Mouse (Mus musculus) forebrain, embryonic 11.5 days (tissue): ENCODE measurements at regions not wholly inside any gene's neighbourhood (a gene's known extent, or its start where the extent isn't known, plus 50 kb on each side); places are given as distances from the start of the nearest gene placed in this dataset.
"Not testable (repeated sequence)": the region's sequence is repeated elsewhere in the genome, so short reads cannot be mapped to it uniquely, and the experiment has no call there.

Source experiments
- ATAC-seq: fragments of 200-750 bp; cut with Nextera tagmentation; replicated peaks from 2 replicates; pipeline ENCODE4 v1.8.0; 2017; ENCODE audit warnings: moderate TSS enrichment; ENCODE audit not compliant: low FRiP score
- DNase-seq: peaks from one replicate; pipeline ENCODE4 v3.0.0-alpha.2; 2017; ENCODE audit warnings: low spot score
- H3K27ac ChIP-seq: fragments of 300-500 bp; sonication (generic); 2 replicates; pipeline ENCODE4 v1.5.1; 2014; ENCODE audit warnings: low read depth, low read length
- H3K27me3 ChIP-seq: fragments of 300-500 bp; sonication (generic); 2 replicates; pipeline ENCODE4 v1.6.1; 2014; ENCODE audit warnings: mild to moderate bottlenecking, low read length, mixed read lengths; ENCODE audit not compliant: control insufficient read depth, insufficient read depth
- H3K36me3 ChIP-seq: fragments of 300-500 bp; sonication (generic); 2 replicates; pipeline ENCODE4 v1.6.1; 2014; ENCODE audit warnings: mild to moderate bottlenecking, low read length, moderate library complexity, mixed read lengths; ENCODE audit not compliant: control insufficient read depth, insufficient read depth
- H3K4me1 ChIP-seq: fragments of 300-500 bp; sonication (generic); replicated peaks from 2 replicates; pipeline ENCODE4 v1.6.1; 2014; ENCODE audit warnings: low read length, mixed read lengths; ENCODE audit not compliant: control insufficient read depth, insufficient read depth
- H3K4me2 ChIP-seq: fragments of 300-500 bp; sonication (generic); 2 replicates; pipeline ENCODE4 v1.6.1; 2014; ENCODE audit warnings: low read depth, mild to moderate bottlenecking, low read length, moderate library complexity, mixed read lengths; ENCODE audit not compliant: severe bottlenecking
- H3K4me3 ChIP-seq: fragments of 300-500 bp; sonication (generic); 2 replicates; pipeline ENCODE4 v1.5.1; 2014; ENCODE audit warnings: low read depth, low read length
- H3K9ac ChIP-seq: fragments of 300-500 bp; sonication (generic); 2 replicates; pipeline ENCODE4 v1.6.1; 2014; ENCODE audit warnings: low read length
- H3K9me3 ChIP-seq: fragments of 300-500 bp; sonication (generic); 2 replicates; pipeline ENCODE4 v1.6.1; 2016; ENCODE audit warnings: low read length, mixed read lengths; ENCODE audit not compliant: control insufficient read depth
- WGBS: fragments of 180-500 bp; shearing (Covaris S2); extraction: QIAGEN DNeasy Blood & Tissue Kit; methylation state at CpG from one replicate; pipeline ENCODE4 v1.1.7; 2014; 5-methylcytosine and 5-hydroxymethylcytosine counted together

GRCm38 (mm10) chr2:128288138-128288551 is 162.3 kb downstream of the Bcl2l11 start:
- WGBS, result 21% methylated on average over 12 of the region's 12 CpGs
- Histone ChIP-seq H3K4me2 (peak overlapping the region; percentile 24; the same call in 1 of the 2 replicates), H3K9ac (no peak overlapping the region), H3K27me3 (no peaks in the 10 kb centered on the region), H3K27ac (peak overlapping the region; percentile 54; the same call in 1 of the 2 replicates), H3K4me1 (peaks cover 16% of the 10 kb centered on the region), H3K9me3 (no peaks in the 10 kb centered on the region; the same call in 1 of the 2 replicates), H3K4me3 (no peak overlapping the region), H3K36me3 (no peaks in the 10 kb centered on the region)
- ATAC-seq, result peak; percentile 80
- peak; percentile 69 for DNase-seq

GRCm38 (mm10) chr2:128290609-128291008 is 164.8 kb downstream of the Bcl2l11 start:
- no peak overlapping the region for H3K27ac ChIP-seq
- DNase-seq, result no peak
- no peaks in the 10 kb centered on the region; the same call in 1 of the 2 replicates for H3K9me3 ChIP-seq
- no peak overlapping the region for H3K4me3 ChIP-seq
- no peaks in the 10 kb centered on the region for H3K36me3 ChIP-seq
- H3K4me1 ChIP-seq, result peaks cover 16% of the 10 kb centered on the region
- WGBS, result 95% methylated on average over 3 of the region's 3 CpGs
- H3K4me2 ChIP-seq, result no peak overlapping the region
- H3K9ac ChIP-seq, result no peak overlapping the region
- no peak for ATAC-seq
- no peaks in the 10 kb centered on the region for H3K27me3 ChIP-seq

GRCm38 (mm10) chr2:128294610-128295009 is 168.8 kb downstream of the Bcl2l11 start:
- Histone ChIP-seq H3K27me3 (no peaks in the 10 kb centered on the region), H3K4me1 (no peaks in the 10 kb centered on the region), H3K36me3 (no peaks in the 10 kb centered on the region), H3K4me2 (no peak overlapping the region), H3K9ac (no peak overlapping the region), H3K27ac (no peak overlapping the region), H3K4me3 (no peak overlapping the region), H3K9me3 (no peaks in the 10 kb centered on the region; the same call in 1 of the 2 replicates)
- no peak for ATAC-seq
- DNase-seq, result no peak
- 71% methylated on average over 3 of the region's 3 CpGs for WGBS

GRCm38 (mm10) chr2:128295018-128295424 is 169.2 kb downstream of the Bcl2l11 start:
- H3K4me1 ChIP-seq, result no peaks in the 10 kb centered on the region
- ATAC-seq (no peak), DNase-seq (no peak)
- no peak overlapping the region for H3K4me2 ChIP-seq
- no peaks in the 10 kb centered on the region for H3K27me3 ChIP-seq
- H3K4me3 ChIP-seq, result no peak overlapping the region
- 82% methylated on average over 11 of the region's 11 CpGs for WGBS
- H3K36me3 ChIP-seq, result no peaks in the 10 kb centered on the region
- no peaks in the 10 kb centered on the region; the same call in 1 of the 2 replicates for H3K9me3 ChIP-seq
- no peak overlapping the region for H3K27ac ChIP-seq
- H3K9ac ChIP-seq, result no peak overlapping the region

GRCm38 (mm10) chr2:128295726-128296234 is 169.9 kb downstream of the Bcl2l11 start:
- H3K36me3 ChIP-seq, result no peaks in the 10 kb centered on the region
- H3K27me3 ChIP-seq, result no peaks in the 10 kb centered on the region
- ATAC-seq (no peak), DNase-seq (no peak)
- H3K4me3 ChIP-seq, result no peak overlapping the region
- H3K27ac ChIP-seq, result no peak overlapping the region
- 79% methylated on average over 3 of the region's 3 CpGs for WGBS
- no peak overlapping the region for H3K4me2 ChIP-seq
- no peaks in the 10 kb centered on the region; the same call in 1 of the 2 replicates for H3K9me3 ChIP-seq
- no peak overlapping the region for H3K9ac ChIP-seq
- no peaks in the 10 kb centered on the region for H3K4me1 ChIP-seq

- not testable (repeated sequence) for H3K36me3 ChIP-seq, H3K27ac ChIP-seq, DNase-seq, ATAC-seq, H3K9ac ChIP-seq, H3K4me1 ChIP-seq, H3K9me3 ChIP-seq, H3K27me3 ChIP-seq, H3K4me3 ChIP-seq, H3K4me2 ChIP-seq
- 79% methylated on average over 5 of the region's 5 CpGs for WGBS
Measured at GRCm38 (mm10) chr2:128296423-128296822, 170.6 kb downstream of the Bcl2l11 start.

GRCm38 (mm10) chr2:128296897-128297296 is 171.1 kb downstream of the Bcl2l11 start:
- no peak for ATAC-seq
- Histone ChIP-seq H3K4me3 (no peak overlapping the region), H3K4me1 (no peaks in the 10 kb centered on the region), H3K36me3 (no peaks in the 10 kb centered on the region), H3K27me3 (peaks cover 9% of the 10 kb centered on the region; the same call in 1 of the 2 replicates), H3K9me3 (no peaks in the 10 kb centered on the region; the same call in 1 of the 2 replicates), H3K27ac (no peak overlapping the region), H3K9ac (no peak overlapping the region), H3K4me2 (no peak overlapping the region)
- no peak for DNase-seq
- 63% methylated on average over 5 of the region's 5 CpGs for WGBS

- ATAC-seq (no peak), DNase-seq (no peak)
- 65% methylated on average over 5 of the region's 5 CpGs for WGBS
- Histone ChIP-seq H3K36me3 (no peaks in the 10 kb centered on the region), H3K27ac (no peak overlapping the region), H3K27me3 (peaks cover 11% of the 10 kb centered on the region; the same call in 1 of the 2 replicates), H3K9me3 (no peaks in the 10 kb centered on the region), H3K9ac (no peak overlapping the region), H3K4me2 (no peak overlapping the region), H3K4me3 (no peak overlapping the region), H3K4me1 (no peaks in the 10 kb centered on the region)
Measured at GRCm38 (mm10) chr2:128297821-128298220, 172.0 kb downstream of the Bcl2l11 start.

GRCm38 (mm10) chr2:128298996-128299395 is 173.2 kb downstream of the Bcl2l11 start:
- Histone ChIP-seq H3K4me3 (no peak overlapping the region), H3K4me2 (no peak overlapping the region), H3K9me3 (no peaks in the 10 kb centered on the region), H3K9ac (no peak overlapping the region), H3K27ac (no peak overlapping the region), H3K36me3 (no peaks in the 10 kb centered on the region), H3K4me1 (no peaks in the 10 kb centered on the region), H3K27me3 (peaks cover 11% of the 10 kb centered on the region; the same call in 1 of the 2 replicates)
- no peak for DNase-seq
- ATAC-seq, result no peak
- 89% methylated on average over 8 of the region's 8 CpGs for WGBS
